Mouse (Mus musculus) G1E (cell line): ENCODE results near the gene Msl1.

Source experiments
- CTCF ChIP-seq: IDR thresholded peaks from 2 replicates; pipeline ENCODE4 v1.5.1; 2012; ENCODE audit warnings: low read depth, low read length, inconsistent platforms, mixed read lengths
- GATA1 ChIP-seq: IDR thresholded peaks from 2 replicates; pipeline ENCODE4 v1.6.1; 2012; ENCODE audit warnings: borderline replicate concordance, low read length, inconsistent platforms, mixed read lengths
- GATA2 ChIP-seq: IDR thresholded peaks from 2 replicates; pipeline ENCODE4 v1.6.1; 2012; ENCODE audit warnings: low read depth, low read length, inconsistent platforms, borderline replicate concordance
- POLR2AphosphoS5 ChIP-seq: IDR thresholded peaks from 2 replicates; pipeline ENCODE4 v1.6.1; 2012; ENCODE audit warnings: low read depth, low read length, inconsistent platforms; ENCODE audit not compliant: insufficient replicate concordance
- TAL1 ChIP-seq: conservative IDR thresholded peaks from 2 replicates; pipeline ENCODE4 v1.6.1; 2012; ENCODE audit warnings: low read depth, low read length, inconsistent platforms, mixed read lengths

DNA sequence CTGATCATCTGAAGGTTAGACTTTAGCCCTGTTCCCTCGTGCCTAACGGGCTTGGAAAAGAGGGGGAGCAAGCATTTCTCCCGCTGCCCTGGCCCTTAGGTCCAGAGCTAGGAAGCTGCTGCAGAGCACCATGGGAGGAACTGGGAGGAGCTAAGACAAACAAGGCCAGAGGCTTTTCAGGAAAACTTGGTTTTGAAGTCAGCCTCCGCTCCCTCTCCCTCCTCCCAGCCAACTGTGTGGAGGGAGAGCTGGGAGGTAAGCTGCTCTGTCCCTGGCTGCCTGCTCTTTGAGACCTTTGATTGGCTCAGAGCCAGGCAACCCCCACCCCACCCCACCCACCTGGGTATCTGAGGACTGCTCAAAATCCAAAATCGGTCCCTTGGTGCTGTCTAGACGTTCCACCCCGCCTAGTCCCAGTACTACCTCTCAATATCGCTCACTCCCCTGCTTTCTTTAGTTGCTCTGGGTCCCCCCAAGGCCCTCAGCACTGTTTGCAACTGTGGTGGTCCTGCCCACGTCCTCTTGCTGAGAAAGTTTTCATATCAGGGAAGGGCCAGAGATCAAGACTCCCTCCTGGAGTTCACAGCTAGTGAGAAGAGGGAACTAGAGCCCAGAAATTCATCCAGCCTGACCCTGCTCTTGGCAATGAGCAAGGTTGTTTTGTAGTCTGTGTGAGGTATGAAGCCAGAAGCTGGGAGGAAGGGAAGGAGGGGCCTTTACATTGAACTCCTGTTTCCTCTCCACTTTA lies 18.3 kb upstream of the Msl1 start:
- TF ChIP-seq GATA1 (no peak), CTCF (no peak), TAL1 (no peak), POLR2AphosphoS5 (no peak), GATA2 (no peak)
